Mouse (Mus musculus) ES-Bruce4 (cell line): ENCODE results near the gene Klk11. TPM values are rescaled to one million over a fixed set of nuclear protein-coding genes. Genes with fewer than 3 reads are reported as not detected.

Experiments used
- H3K27ac ChIP-seq: 2 replicates; pipeline ENCODE4 v1.5.1; 2012; ENCODE audit warnings: low read length, inconsistent platforms; ENCODE audit not compliant: insufficient read depth
- H3K27me3 ChIP-seq: 2 replicates; pipeline ENCODE4 v1.6.1; 2012; ENCODE audit warnings: mild to moderate bottlenecking, low read length, inconsistent platforms; ENCODE audit not compliant: control insufficient read depth, poor library complexity, insufficient read depth, severe bottlenecking
- H3K36me3 ChIP-seq: 2 replicates; pipeline ENCODE4 v1.6.1; 2012; ENCODE audit warnings: inconsistent platforms, mild to moderate bottlenecking, low read length, moderate library complexity; ENCODE audit not compliant: control insufficient read depth, poor library complexity, insufficient read depth, severe bottlenecking
- H3K4me1 ChIP-seq: one replicate; pipeline ENCODE4 v1.8.1; 2011; ENCODE audit warnings: low read length; ENCODE audit not compliant: control insufficient read depth, insufficient read depth
- H3K4me3 ChIP-seq: 2 replicates; pipeline ENCODE4 v1.5.1; 2011; ENCODE audit warnings: low read depth, mild to moderate bottlenecking, low read length
- H3K9ac ChIP-seq: 2 replicates; pipeline ENCODE4 v1.6.1; 2012; ENCODE audit warnings: low read depth, mild to moderate bottlenecking, inconsistent platforms; ENCODE audit not compliant: poor library complexity, severe bottlenecking
- H3K9me3 ChIP-seq: replicated peaks from 2 replicates; pipeline ENCODE4 v1.6.1; 2012; ENCODE audit warnings: mild to moderate bottlenecking, low read length, inconsistent platforms; ENCODE audit not compliant: control insufficient read depth, poor library complexity, insufficient read depth, severe bottlenecking
- CTCF ChIP-seq: IDR thresholded peaks from one replicate; pipeline ENCODE4 v1.8.1; 2011; ENCODE audit warnings: low read depth, low read length
- EP300 ChIP-seq: IDR thresholded peaks from 2 replicates; pipeline ENCODE4 v1.6.1; 2011; ENCODE audit warnings: low read depth, low read length; ENCODE audit not compliant: insufficient read depth
- POLR2A ChIP-seq: IDR thresholded peaks from one replicate; pipeline ENCODE4 v1.8.1; 2011; ENCODE audit warnings: low read length; ENCODE audit not compliant: insufficient read depth
- polyA plus RNA-seq: library from polyadenylated mRNA; stranded (reverse); fragments of >200 nt; gene quantifications from 2 replicates; pipeline ENCODE4 v1.2.4, GENCODE M21; 2011; ENCODE audit warnings: low read depth; ENCODE audit not compliant: missing spikeins, insufficient read depth, insufficient read length

The Klk11 gene
- polyA plus RNA-seq, 1 experiment = not detected

DNA sequence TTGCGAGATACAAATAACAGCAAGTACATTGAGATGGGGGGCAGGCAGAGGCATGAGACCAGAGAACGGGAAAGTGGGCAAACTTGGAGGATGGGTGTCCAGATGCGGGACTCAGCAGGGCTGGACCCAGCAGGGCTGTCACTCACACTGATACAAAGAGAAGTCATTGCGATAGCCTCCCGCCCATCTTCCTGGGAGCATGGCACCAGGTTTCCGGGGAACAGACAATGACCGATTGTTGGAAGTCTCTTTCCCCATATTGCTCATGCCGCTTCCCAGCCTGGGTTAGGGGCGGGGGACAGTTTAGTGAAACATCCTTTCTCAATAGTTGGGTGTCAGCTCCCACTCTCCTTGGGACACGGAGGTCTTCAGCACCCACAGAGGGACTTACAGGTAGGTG, 49.8 kb downstream of the Klk11 start, which contains the start of gene Klk6:
TSS of gene Klk6 (plus strand) at position 301 of the 400 bp plus-strand sequence.
- Histone ChIP-seq H3K27ac (no peak within 1 kb of the TSS), H3K4me3 (no peak within 1 kb of the TSS)

DNA sequence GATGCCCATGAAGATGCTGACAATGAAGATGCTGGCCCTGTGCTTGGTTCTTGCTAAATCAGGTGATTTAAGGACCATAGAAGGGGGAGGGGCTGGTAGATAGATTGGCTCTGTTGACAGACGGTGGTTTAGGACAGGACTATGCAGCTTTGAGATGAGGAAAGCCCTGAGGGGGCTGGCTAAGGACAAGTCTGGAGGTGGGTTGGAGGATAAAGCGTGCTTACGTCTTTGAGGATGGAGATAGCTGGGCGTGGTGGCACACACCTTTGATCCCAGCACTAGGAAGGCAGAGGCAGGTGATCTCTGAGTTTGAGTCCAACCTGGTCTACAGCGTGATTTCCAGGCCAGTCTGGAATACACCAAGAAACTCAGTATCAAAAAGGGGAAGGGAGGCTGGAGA, 51.7 kb downstream of the Klk11 start:
- TF ChIP-seq EP300 = no peak
- TF ChIP-seq CTCF = no peak
- no peak for TF ChIP-seq POLR2A
- Histone ChIP-seq H3K9ac (no peak overlapping the region), H3K4me1 (no peaks in the 10 kb centered on the region), H3K9me3 (no peaks in the 10 kb centered on the region), H3K27ac (no peak overlapping the region), H3K4me3 (no peak overlapping the region), H3K27me3 (no peaks in the 10 kb centered on the region), H3K36me3 (no peaks in the 10 kb centered on the region)

More for the DNA sequence above, 49.8 kb downstream of the Klk11 start, which contains the start of gene Klk6:
- no peaks in the 10 kb centered on the region for H3K9me3 ChIP-seq
- no peaks in the 10 kb centered on the region for H3K36me3 ChIP-seq
- no peaks in the 10 kb centered on the region for H3K4me1 ChIP-seq
- no peak within 1 kb of the TSS for H3K9ac ChIP-seq
- no peaks in the 10 kb centered on the region for H3K27me3 ChIP-seq
- no peak for TF ChIP-seq CTCF
- no peak for TF ChIP-seq EP300
- TF ChIP-seq POLR2A = no peak

- no peak overlapping the region for H3K9ac ChIP-seq
- H3K9me3 ChIP-seq = no peaks in the 10 kb centered on the region
- no peak overlapping the region for H3K27ac ChIP-seq
- H3K4me3 ChIP-seq = no peak overlapping the region
- no peaks in the 10 kb centered on the region for H3K27me3 ChIP-seq
- TF ChIP-seq POLR2A = no peak
- TF ChIP-seq CTCF = no peak
- no peak for TF ChIP-seq EP300
- no peaks in the 10 kb centered on the region for H3K4me1 ChIP-seq
- no peaks in the 10 kb centered on the region for H3K36me3 ChIP-seq
Measured at GRCm38 (mm10) chr7:43827706-43828105, 53.3 kb downstream of the Klk11 start.

Other genes with a start within 250 kb of the Klk11 start
- gene Cd33, start 230.2 kb upstream of the Klk11 start, polyA plus RNA-seq = 0.12 TPM in 1 of 2 replicates, not detected in the other
- gene Zfp658, start 212.3 kb upstream of the Klk11 start, polyA plus RNA-seq = 1.7 and 2.2 TPM in 2 replicates
- 6.9 and 9.4 TPM in 2 replicates for gene Zfp719, start 195.0 kb upstream of the Klk11 start, polyA plus RNA-seq
- 3.1 and 3.4 TPM in 2 replicates for gene Zfp819, start 167.4 kb upstream of the Klk11 start, polyA plus RNA-seq
- gene Ceacam18, start 139.9 kb upstream of the Klk11 start, polyA plus RNA-seq = not detected in 2 replicates
- 0.64 TPM in 1 of 2 replicates, not detected in the other for gene Siglece, start 114.4 kb upstream of the Klk11 start, polyA plus RNA-seq
- gene Ctu1, start 102.6 kb upstream of the Klk11 start, polyA plus RNA-seq = 6.2 and 7.6 TPM in 2 replicates
- not detected in 2 replicates for gene Klk14, start 84.2 kb upstream of the Klk11 start, polyA plus RNA-seq
- gene Klk13, start 62.0 kb upstream of the Klk11 start, polyA plus RNA-seq = 1.8 TPM in 1 of 2 replicates, not detected in the other
- gene Klk12, start 5.7 kb upstream of the Klk11 start, polyA plus RNA-seq = not detected in 2 replicates
- 1.2 and 2.1 TPM in 2 replicates for gene Klk10, start 6.4 kb downstream of the Klk11 start, polyA plus RNA-seq
- not detected in 2 replicates for gene Klk9, start 17.3 kb downstream of the Klk11 start, polyA plus RNA-seq
- 12.7 and 15.5 TPM in 2 replicates for gene Klk8, start 23.0 kb downstream of the Klk11 start, polyA plus RNA-seq
- gene Klk7, start 36.7 kb downstream of the Klk11 start, polyA plus RNA-seq = 0.70 and 0.84 TPM in 2 replicates
- gene Klk6, start 49.9 kb downstream of the Klk11 start, polyA plus RNA-seq = not detected in 2 replicates
- gene Klk5, start 67.4 kb downstream of the Klk11 start, polyA plus RNA-seq = not detected in 2 replicates
- not detected in 2 replicates for gene Klk4, start 106.6 kb downstream of the Klk11 start, polyA plus RNA-seq
- not detected in 2 replicates for gene Klk15, start 159.1 kb downstream of the Klk11 start, polyA plus RNA-seq
- gene Klk1b8, start 176.1 kb downstream of the Klk11 start, polyA plus RNA-seq = not detected in 2 replicates
- gene Klk1b1, start 192.1 kb downstream of the Klk11 start, polyA plus RNA-seq = not detected in 2 replicates
- gene Klk1b9, start 201.5 kb downstream of the Klk11 start, polyA plus RNA-seq = not detected in 2 replicates
- gene Klk1b11, start 221.3 kb downstream of the Klk11 start, polyA plus RNA-seq = not detected in 2 replicates
- gene Klk1b26, start 237.6 kb downstream of the Klk11 start, polyA plus RNA-seq = not detected in 2 replicates